Mouse (Mus musculus) C2C12 (cell line): ENCODE measurements around the gene Slc9a5. TPM values are rescaled to one million over a fixed set of nuclear protein-coding genes. Genes with fewer than 3 reads are reported as not detected.

Experiments used
- H3K27me3 ChIP-seq: one replicate; pipeline ENCODE4 v1.6.1; 2011; ENCODE audit not compliant: control insufficient read depth, insufficient read depth, insufficient read length
- H3K36me3 ChIP-seq: one replicate; pipeline ENCODE4 v1.6.1; 2011; ENCODE audit not compliant: control insufficient read depth, insufficient read depth
- H3K4me3 ChIP-seq: one replicate; pipeline ENCODE4 v1.5.1; 2011; ENCODE audit warnings: mild to moderate bottlenecking, control low read depth; ENCODE audit not compliant: poor library complexity, insufficient read depth, severe bottlenecking
- H3K79me2 ChIP-seq: one replicate; pipeline ENCODE4 v1.6.1; 2011; ENCODE audit not compliant: control insufficient read depth, insufficient read depth
- H3K79me3 ChIP-seq: one replicate; pipeline ENCODE4 v1.6.1; 2011; ENCODE audit warnings: low read depth, control low read depth
- H3ac ChIP-seq: one replicate; pipeline ENCODE3; 2011; ENCODE audit warnings: low read depth; ENCODE audit not compliant: control insufficient read depth, insufficient read length
- CEBPB ChIP-seq: IDR thresholded peaks from one replicate; pipeline ENCODE4 v1.6.1; 2011; ENCODE audit warnings: low read depth, mild to moderate bottlenecking, control low read depth, moderate library complexity
- CTCF ChIP-seq: IDR thresholded peaks from one replicate; pipeline ENCODE4 v1.5.1; 2011; ENCODE audit not compliant: control insufficient read depth, insufficient read depth, insufficient read length
- FOSL1 ChIP-seq: IDR thresholded peaks from one replicate; pipeline ENCODE4 v1.8.0; 2011; ENCODE audit warnings: mild to moderate bottlenecking, low read length; ENCODE audit not compliant: poor library complexity, insufficient read depth, severe bottlenecking
- MAX ChIP-seq: IDR thresholded peaks from one replicate; pipeline ENCODE4 v1.6.1; 2011; ENCODE audit warnings: mild to moderate bottlenecking, control low read depth
- MYOD1 ChIP-seq: IDR thresholded peaks from one replicate; pipeline ENCODE4 v1.6.1; 2011; ENCODE audit warnings: low read depth; ENCODE audit not compliant: control insufficient read depth, insufficient read length
- MYOG ChIP-seq: IDR thresholded peaks from one replicate; pipeline ENCODE4 v1.6.1; 2011; ENCODE audit not compliant: control insufficient read depth, insufficient read length; ENCODE audit errors: extremely low read depth
- USF1 ChIP-seq: IDR thresholded peaks from one replicate; pipeline ENCODE4 v1.6.1; 2011; ENCODE audit warnings: low read depth, mild to moderate bottlenecking, control low read depth, moderate library complexity
- polyA plus RNA-seq: library from polyadenylated mRNA; unstranded; fragments of >200 nt; fragmentation: generic; extraction: Trizol; gene quantifications from one replicate; pipeline ENCODE4 v1.2.1, GENCODE M21; 2012; ENCODE audit warnings: missing spikeins

Gene Slc9a5
- polyA plus RNA-seq, 1 experiment = 6.6 TPM

GRCm38 (mm10) chr8:105318662-105319190 lies 29.9 kb upstream of the Slc9a5 start:
- H3K27me3 ChIP-seq = no peaks in the 10 kb centered on the region
- peaks cover 45% of the 10 kb centered on the region for H3K36me3 ChIP-seq

GRCm38 (mm10) chr8:105323183-105323582 lies 25.5 kb upstream of the Slc9a5 start:
- Histone ChIP-seq H3K27me3 (no peaks in the 10 kb centered on the region), H3K36me3 (peaks cover 38% of the 10 kb centered on the region), H3K4me3 (no peak overlapping the region), H3K79me2 (peaks cover 34% of the 10 kb centered on the region), H3K79me3 (peaks cover 20% of the 10 kb centered on the region), H3ac (no peak overlapping the region)
- no peak for TF ChIP-seq MAX
- TF ChIP-seq USF1 = no peak
- TF ChIP-seq FOSL1 = no peak
- no peak for TF ChIP-seq MYOG
- TF ChIP-seq CTCF = no peak
- TF ChIP-seq MYOD1 = no peak
- TF ChIP-seq CEBPB = no peak

More at GRCm38 (mm10) chr8:105318662-105319190, 29.9 kb upstream of the Slc9a5 start:
- no peak overlapping the region for H3K4me3 ChIP-seq
- no peaks in the 10 kb centered on the region for H3K79me3 ChIP-seq
- H3K79me2 ChIP-seq = no peaks in the 10 kb centered on the region
- TF ChIP-seq FOSL1 (no peak), CTCF (no peak), MYOG (no peak), MYOD1 (no peak), MAX (no peak), USF1 (no peak), CEBPB (no peak)
- no peak overlapping the region for H3ac ChIP-seq

GRCm38 (mm10) chr8:105325641-105326093 lies 23.0 kb upstream of the Slc9a5 start:
- H3ac ChIP-seq = peak overlapping the region; percentile 71
- H3K27me3 ChIP-seq = no peaks in the 10 kb centered on the region
- peak overlapping the region; percentile 98 for H3K4me3 ChIP-seq
- peaks cover 58% of the 10 kb centered on the region for H3K36me3 ChIP-seq
- H3K79me3 ChIP-seq = peaks cover 20% of the 10 kb centered on the region
- TF ChIP-seq USF1 (no peak), CTCF (no peak), CEBPB (no peak), FOSL1 (no peak), MYOG (no peak), MYOD1 (no peak), MAX (no peak)
- H3K79me2 ChIP-seq = peaks cover 46% of the 10 kb centered on the region

GRCm38 (mm10) chr8:105326141-105326672 lies 22.4 kb upstream of the Slc9a5 start, which contains the start of the genes Lrrc29 and Tmem208:
Gene Lrrc29, minus strand, starts transcription at chr8:105326278.
Gene Tmem208, plus strand, starts transcription at chr8:105326354.
- H3K36me3 ChIP-seq = peaks cover 63% of the 10 kb centered on the region
- H3K79me3 ChIP-seq = peaks cover 20% of the 10 kb centered on the region
- H3ac ChIP-seq = peak within 1 kb of the TSS; percentile 71
- peaks cover 46% of the 10 kb centered on the region for H3K79me2 ChIP-seq
- no peaks in the 10 kb centered on the region for H3K27me3 ChIP-seq
- peak within 1 kb of the TSS; percentile 98 for H3K4me3 ChIP-seq
- TF ChIP-seq MYOG = no peak
- peak; percentile 92 for TF ChIP-seq MAX
- no peak for TF ChIP-seq MYOD1
- peak; percentile 61 for TF ChIP-seq CTCF
- no peak for TF ChIP-seq USF1
- peak; percentile 24 for TF ChIP-seq CEBPB
- no peak for TF ChIP-seq FOSL1

GRCm38 (mm10) chr8:105326968-105327367 lies 21.7 kb upstream of the Slc9a5 start:
- Histone ChIP-seq H3K79me2 (peaks cover 46% of the 10 kb centered on the region), H3K79me3 (peaks cover 20% of the 10 kb centered on the region), H3K36me3 (peaks cover 63% of the 10 kb centered on the region), H3K4me3 (peak overlapping the region; percentile 98), H3ac (peak overlapping the region; percentile 70), H3K27me3 (no peaks in the 10 kb centered on the region)
- no peak for TF ChIP-seq FOSL1
- TF ChIP-seq CTCF = no peak
- no peak for TF ChIP-seq MYOG
- no peak for TF ChIP-seq MYOD1
- no peak for TF ChIP-seq MAX
- TF ChIP-seq USF1 = no peak
- TF ChIP-seq CEBPB = no peak
